Mouse (Mus musculus) intestine, embryonic 14.5 days (tissue): ENCODE data around the gene Cds1. TPM values are rescaled to one million over a fixed set of nuclear protein-coding genes. Genes with fewer than 3 reads are reported as not detected.

Experiments
- ATAC-seq: fragments of 200-750 bp; cut with Nextera tagmentation; replicated peaks from 2 replicates; pipeline ENCODE4 v1.8.0; 2017; ENCODE audit warnings: low read depth, moderate number of reproducible peaks, moderate TSS enrichment, moderate library complexity; ENCODE audit not compliant: low FRiP score, low TSS enrichment
- DNase-seq: peaks from one replicate; pipeline ENCODE4 v3.0.0-alpha.2; 2018; ENCODE audit warnings: low spot score
- H3K27ac ChIP-seq: fragments of 300-500 bp; sonication (generic); 2 replicates; pipeline ENCODE4 v1.5.1; 2014; ENCODE audit warnings: low read depth, mild to moderate bottlenecking, control low read depth
- H3K27me3 ChIP-seq: fragments of 300-500 bp; sonication (generic); replicated peaks from 2 replicates; pipeline ENCODE4 v1.6.1; 2014; ENCODE audit warnings: low read length, control low read depth; ENCODE audit not compliant: control insufficient read depth, insufficient read depth
- H3K36me3 ChIP-seq: fragments of 300-500 bp; sonication (generic); 2 replicates; pipeline ENCODE4 v1.6.1; 2014; ENCODE audit warnings: low read length, control low read depth; ENCODE audit not compliant: control insufficient read depth, insufficient read depth
- H3K4me1 ChIP-seq: fragments of 300-500 bp; sonication (generic); replicated peaks from 2 replicates; pipeline ENCODE4 v1.6.1; 2014; ENCODE audit warnings: low read length, control low read depth, mixed read lengths; ENCODE audit not compliant: control insufficient read depth, insufficient read depth
- H3K4me2 ChIP-seq: fragments of 300-500 bp; sonication (generic); 2 replicates; pipeline ENCODE4 v1.6.1; 2014; ENCODE audit warnings: low read length
- H3K4me3 ChIP-seq: fragments of 300-500 bp; sonication (generic); 2 replicates; pipeline ENCODE4 v1.5.1; 2014; ENCODE audit warnings: low read depth, low read length, control low read depth, mixed read lengths
- H3K9ac ChIP-seq: fragments of 300-500 bp; sonication (generic); 2 replicates; pipeline ENCODE4 v1.6.1; 2014; ENCODE audit warnings: mild to moderate bottlenecking, low read length
- H3K9me3 ChIP-seq: fragments of 300-500 bp; sonication (generic); 2 replicates; pipeline ENCODE4 v1.6.1; 2016; ENCODE audit warnings: low read length, control low read depth; ENCODE audit not compliant: control insufficient read depth
- WGBS: fragments of 180-500 bp; shearing (Covaris S2); extraction: QIAGEN DNeasy Blood & Tissue Kit; methylation state at CpG from one replicate; pipeline ENCODE4 v1.1.7; 2014; 5-methylcytosine and 5-hydroxymethylcytosine counted together
- polyA plus RNA-seq: library from polyadenylated mRNA; unstranded; fragments of >200 nt; fragmentation: Nextera tagmentation; extraction: Ambion mirVana; gene quantifications from 2 replicates; pipeline ENCODE4 v1.2.1, GENCODE M21; 2014

Gene Cds1
- polyA plus RNA-seq, 1 experiment from 2014 or later = 6.1 TPM

DNA sequence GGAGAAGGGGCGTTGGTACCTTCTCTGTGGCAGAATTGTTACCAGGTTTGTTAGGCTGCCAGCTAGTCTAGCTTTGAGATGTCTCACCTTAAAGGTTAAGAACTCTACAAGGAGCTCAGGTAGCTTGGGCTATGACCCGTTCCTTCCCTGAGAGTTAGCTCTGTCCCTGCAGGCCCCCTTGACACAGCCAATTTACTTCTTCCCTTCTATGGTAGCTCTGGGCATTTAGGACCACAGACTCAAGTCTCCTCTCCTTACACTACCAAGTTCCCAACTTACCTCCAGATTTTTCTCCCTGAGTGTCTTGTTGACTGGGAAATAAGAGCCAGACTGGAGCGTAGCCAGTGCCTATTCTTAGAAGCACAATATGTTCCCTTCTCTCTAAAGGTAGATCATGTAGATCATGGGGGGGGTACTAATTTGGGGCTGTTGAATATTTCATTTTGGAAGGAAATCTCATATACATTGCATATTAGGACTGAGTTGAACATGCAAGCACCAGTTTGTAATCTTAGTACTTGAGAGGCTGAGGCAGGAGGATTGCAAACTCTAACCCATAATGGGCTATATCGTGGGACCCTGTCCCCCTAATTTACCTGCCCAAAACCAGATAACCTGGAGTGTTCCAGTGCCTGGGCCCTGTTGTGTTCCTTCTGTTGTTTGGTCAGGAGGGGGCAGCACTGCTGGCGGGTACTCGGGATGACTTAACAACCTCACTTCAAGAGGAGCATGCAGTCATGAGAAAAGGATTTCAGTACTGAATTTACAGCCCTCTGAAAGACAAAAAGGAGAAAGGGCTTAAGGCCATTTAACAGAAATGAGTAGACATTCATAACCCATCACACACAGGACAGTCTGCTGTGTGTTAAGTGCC is 46.6 kb downstream of the Cds1 start:
- Histone ChIP-seq H3K9ac (no peak overlapping the region), H3K9me3 (no peaks in the 10 kb centered on the region), H3K27ac (no peak overlapping the region), H3K4me1 (no peaks in the 10 kb centered on the region), H3K4me3 (no peak overlapping the region), H3K27me3 (no peaks in the 10 kb centered on the region), H3K36me3 (no peaks in the 10 kb centered on the region), H3K4me2 (no peak overlapping the region)
- no peak for DNase-seq
- 89% methylated on average over 6 of the region's 6 CpGs for WGBS
- ATAC-seq = no peak

DNA sequence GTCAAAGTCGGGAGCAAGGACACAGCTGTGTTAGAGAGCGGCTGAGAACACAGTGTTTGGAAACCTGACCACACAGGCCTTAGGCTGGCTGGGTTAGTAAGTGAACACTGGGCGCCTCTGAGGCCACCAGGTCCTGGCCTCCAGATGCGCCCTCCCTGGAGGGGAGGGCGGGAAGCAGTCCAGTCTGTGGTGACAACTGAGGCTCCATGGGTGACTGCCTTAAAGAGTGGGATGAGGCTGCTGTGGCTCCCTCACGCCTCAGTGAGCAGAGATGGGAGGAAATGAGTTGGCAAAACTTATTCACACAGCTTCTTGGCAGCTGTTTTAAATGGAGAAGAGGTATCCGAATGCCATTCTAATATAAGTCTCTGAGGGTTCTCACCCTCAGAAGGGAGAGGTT is 51.9 kb downstream of the Cds1 start:
- no peak overlapping the region for H3K9ac ChIP-seq
- no peak overlapping the region for H3K4me3 ChIP-seq
- WGBS = 80% methylated on average over 7 of the region's 7 CpGs
- H3K9me3 ChIP-seq = no peaks in the 10 kb centered on the region
- ATAC-seq (no peak), DNase-seq (no peak)
- peaks cover 3% of the 10 kb centered on the region; the same call in 1 of the 2 replicates for H3K4me1 ChIP-seq
- no peaks in the 10 kb centered on the region for H3K27me3 ChIP-seq
- H3K4me2 ChIP-seq = no peak overlapping the region
- no peak overlapping the region for H3K27ac ChIP-seq
- H3K36me3 ChIP-seq = no peaks in the 10 kb centered on the region

DNA sequence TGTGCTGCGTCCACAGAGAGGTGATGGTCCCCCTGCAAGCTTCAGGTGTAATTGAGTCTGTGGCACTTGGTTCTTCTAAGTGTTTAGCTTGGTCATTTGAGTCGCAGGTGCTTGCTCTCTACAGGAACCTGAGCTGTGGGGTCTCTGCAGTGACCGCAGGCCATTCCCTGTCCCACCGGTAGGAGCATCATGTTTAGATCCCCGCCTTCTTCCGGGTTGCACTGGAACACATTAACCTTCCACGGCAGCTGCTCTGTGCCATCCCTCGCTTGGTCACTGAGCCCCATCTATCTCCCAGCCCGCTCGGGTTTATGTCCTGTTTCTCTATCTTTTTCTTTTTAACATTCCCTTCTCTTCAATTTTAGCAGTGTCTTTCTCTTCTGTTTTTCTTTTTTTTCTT is 54.3 kb downstream of the Cds1 start:
- Histone ChIP-seq H3K27me3 (no peaks in the 10 kb centered on the region), H3K4me1 (peaks cover 3% of the 10 kb centered on the region; the same call in 1 of the 2 replicates), H3K27ac (no peak overlapping the region), H3K4me3 (no peak overlapping the region), H3K36me3 (no peaks in the 10 kb centered on the region), H3K9me3 (no peaks in the 10 kb centered on the region), H3K9ac (no peak overlapping the region), H3K4me2 (no peak overlapping the region)
- ATAC-seq = no peak
- no peak for DNase-seq
- WGBS = 59% methylated on average over 10 of the region's 10 CpGs

DNA sequence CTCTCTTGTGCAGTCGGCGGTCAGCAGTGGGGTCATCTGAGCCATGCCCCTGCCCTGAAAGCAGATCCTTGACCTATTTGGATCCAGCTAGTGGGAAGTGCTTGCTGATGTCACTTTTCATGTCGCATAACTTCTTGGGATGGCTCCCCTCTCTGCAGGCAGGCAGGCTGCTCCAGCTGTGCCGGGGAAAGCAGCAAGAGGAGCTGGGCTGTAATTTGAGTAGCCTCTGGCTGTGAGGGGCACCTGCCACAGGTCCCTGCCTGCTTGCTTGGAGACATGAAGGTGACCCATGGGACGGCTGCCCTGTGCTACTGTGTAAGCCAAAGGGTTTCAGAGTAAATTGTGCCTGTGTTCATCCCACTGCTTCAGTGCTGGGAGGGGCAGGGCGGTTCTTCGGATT is 54.9 kb downstream of the Cds1 start:
- H3K9ac ChIP-seq = no peak overlapping the region
- no peak for ATAC-seq
- DNase-seq = no peak
- no peak overlapping the region for H3K4me3 ChIP-seq
- no peaks in the 10 kb centered on the region for H3K9me3 ChIP-seq
- no peaks in the 10 kb centered on the region for H3K36me3 ChIP-seq
- H3K27me3 ChIP-seq = no peaks in the 10 kb centered on the region
- H3K4me1 ChIP-seq = peaks cover 3% of the 10 kb centered on the region; the same call in 1 of the 2 replicates
- no peak overlapping the region for H3K27ac ChIP-seq
- H3K4me2 ChIP-seq = no peak overlapping the region
- WGBS = 28% methylated on average over 7 of the region's 7 CpGs

DNA sequence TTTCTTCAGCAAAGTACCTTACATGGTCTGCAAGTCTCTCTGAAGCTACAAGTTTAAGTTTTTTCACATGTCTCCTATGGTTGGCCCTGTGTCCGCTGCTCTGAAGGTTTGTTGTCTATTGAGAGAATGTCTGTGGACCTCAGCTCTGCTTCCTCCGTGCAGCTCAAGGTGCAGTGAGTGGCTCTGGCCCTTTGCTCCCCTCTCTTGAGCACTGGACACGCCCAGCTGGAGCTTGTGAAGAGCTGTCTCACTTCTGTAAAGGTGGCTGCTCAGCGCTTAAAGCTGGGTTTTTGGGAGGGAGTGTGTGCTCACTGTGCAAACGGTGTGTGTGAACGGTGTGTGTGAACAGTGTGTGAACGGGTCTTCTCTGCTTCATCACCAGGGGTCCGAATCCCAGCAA is 56.1 kb downstream of the Cds1 start:
- H3K36me3 ChIP-seq = no peaks in the 10 kb centered on the region
- H3K9me3 ChIP-seq = no peaks in the 10 kb centered on the region
- no peak overlapping the region for H3K9ac ChIP-seq
- DNase-seq (no peak), ATAC-seq (no peak)
- H3K4me2 ChIP-seq = no peak overlapping the region
- H3K27me3 ChIP-seq = no peaks in the 10 kb centered on the region
- 66% methylated on average over 8 of the region's 8 CpGs for WGBS
- H3K27ac ChIP-seq = no peak overlapping the region
- no peak overlapping the region for H3K4me3 ChIP-seq
- H3K4me1 ChIP-seq = peaks cover 3% of the 10 kb centered on the region; the same call in 1 of the 2 replicates

DNA sequence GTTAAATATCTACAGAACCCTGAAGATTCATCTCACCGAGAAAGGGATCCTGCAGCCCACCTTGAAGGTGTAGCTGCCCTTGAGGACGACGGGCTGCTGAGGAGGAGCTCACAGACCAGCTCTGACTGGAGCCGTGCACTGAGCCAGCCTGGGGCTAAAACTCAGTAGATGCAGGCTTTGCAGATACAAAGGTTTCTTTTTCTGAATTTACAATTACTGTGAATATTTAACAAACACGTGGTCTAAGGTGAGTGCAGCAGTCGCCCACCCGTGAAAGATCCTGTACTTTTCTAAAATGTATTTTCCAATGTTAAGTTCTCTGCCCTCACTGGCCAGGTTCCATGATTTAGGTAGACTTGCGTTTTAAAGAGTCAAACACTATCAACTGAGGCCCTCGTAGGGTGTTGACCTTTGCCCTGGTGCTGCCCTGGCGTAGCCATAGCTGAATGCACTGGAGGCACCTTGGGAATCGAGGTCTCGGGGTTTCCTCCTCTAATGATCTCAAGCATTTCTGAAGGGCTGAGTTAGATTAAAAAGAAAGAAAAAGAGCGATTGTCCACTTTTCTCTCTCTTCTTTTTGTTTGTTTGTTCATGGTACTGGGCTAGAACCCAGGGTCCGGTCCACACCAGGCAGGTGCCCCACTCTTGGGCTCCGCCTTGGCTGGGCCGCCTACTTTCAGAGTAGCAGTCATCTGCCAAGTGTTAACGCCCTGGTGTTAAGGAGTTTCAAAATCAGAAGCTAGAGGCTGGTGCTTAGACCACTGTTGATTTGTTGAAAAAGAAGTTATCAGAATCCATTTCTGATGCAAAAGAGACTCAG is 56.8 kb downstream of the Cds1 start:
- Histone ChIP-seq H3K27me3 (no peaks in the 10 kb centered on the region), H3K4me3 (no peak overlapping the region), H3K4me2 (no peak overlapping the region), H3K36me3 (no peaks in the 10 kb centered on the region), H3K4me1 (peaks cover 3% of the 10 kb centered on the region; the same call in 1 of the 2 replicates), H3K9me3 (no peaks in the 10 kb centered on the region), H3K9ac (no peak overlapping the region), H3K27ac (no peak overlapping the region)
- 69% methylated on average over 17 of the region's 17 CpGs for WGBS
- no peak for ATAC-seq
- no peak for DNase-seq

DNA sequence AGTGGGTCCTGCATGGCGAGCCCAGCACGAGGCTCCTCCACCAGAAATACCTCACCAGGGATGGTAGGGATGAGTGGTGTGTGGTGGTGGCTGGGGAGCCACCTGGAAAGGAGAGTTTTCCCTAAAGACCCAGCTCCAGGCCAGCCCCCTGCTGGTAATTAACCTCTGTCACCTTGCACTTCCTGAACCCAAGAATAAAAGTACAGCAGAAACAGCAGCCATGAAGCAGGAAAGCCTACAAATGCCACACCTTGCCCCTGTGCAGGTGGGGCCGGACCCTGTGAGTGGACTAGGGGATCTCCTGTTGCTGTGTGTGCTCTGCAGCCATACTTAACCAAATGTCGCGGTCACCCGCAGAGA is 57.4 kb downstream of the Cds1 start:
- no peak for ATAC-seq
- WGBS = 56% methylated on average over 6 of the region's 6 CpGs

DNA sequence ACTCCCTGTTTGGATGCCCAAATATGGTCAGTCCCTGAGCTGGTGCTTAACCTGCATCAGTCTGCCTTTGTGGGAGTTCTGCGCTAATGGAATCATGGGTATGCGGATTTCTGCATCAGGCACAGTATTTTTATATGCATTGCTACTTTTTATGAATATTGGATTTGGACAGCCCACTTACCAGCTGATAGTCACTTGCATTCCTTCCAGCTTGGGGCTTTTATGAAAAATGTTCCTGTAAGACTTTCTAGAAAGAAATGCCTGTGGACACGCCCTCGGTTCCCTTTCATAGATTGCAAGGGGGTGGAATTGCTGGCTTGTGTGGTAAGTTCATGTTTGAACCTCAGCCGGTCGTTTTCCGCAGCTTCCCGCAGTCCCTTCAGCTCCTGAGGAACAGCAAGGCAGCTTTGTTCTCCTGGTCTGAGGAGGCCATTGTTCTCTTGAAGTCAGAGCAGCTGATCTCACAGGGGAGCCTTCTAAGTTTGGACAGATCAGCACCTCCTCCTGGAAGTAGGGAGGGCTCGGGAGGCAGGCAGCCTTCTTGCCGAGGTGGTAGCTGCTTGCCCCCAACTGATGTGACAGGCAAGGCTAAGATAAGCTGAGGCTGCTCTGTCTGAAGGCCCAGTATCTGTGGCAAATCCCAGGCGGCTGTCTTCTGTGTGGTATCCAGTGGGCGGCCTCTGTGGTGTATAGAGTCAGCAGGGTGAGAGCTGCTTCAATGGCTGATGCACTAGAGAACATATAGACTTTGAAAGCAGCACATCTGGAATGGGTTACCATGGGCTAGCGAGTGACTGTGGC is 60.4 kb downstream of the Cds1 start:
- H3K4me1 ChIP-seq = peaks cover 3% of the 10 kb centered on the region; the same call in 1 of the 2 replicates
- H3K9me3 ChIP-seq = no peaks in the 10 kb centered on the region
- H3K36me3 ChIP-seq = no peaks in the 10 kb centered on the region
- WGBS = 41% methylated on average over 13 of the region's 13 CpGs
- no peak for ATAC-seq
- H3K4me2 ChIP-seq = no peak overlapping the region
- H3K4me3 ChIP-seq = no peak overlapping the region
- no peak for DNase-seq
- H3K27ac ChIP-seq = no peak overlapping the region
- no peak overlapping the region for H3K9ac ChIP-seq
- H3K27me3 ChIP-seq = no peaks in the 10 kb centered on the region

More for the DNA sequence above, 57.4 kb downstream of the Cds1 start:
- no peak for DNase-seq
- Histone ChIP-seq H3K9ac (no peak overlapping the region), H3K36me3 (no peaks in the 10 kb centered on the region), H3K4me3 (no peak overlapping the region), H3K27ac (no peak overlapping the region), H3K9me3 (no peaks in the 10 kb centered on the region), H3K27me3 (no peaks in the 10 kb centered on the region), H3K4me1 (peaks cover 3% of the 10 kb centered on the region; the same call in 1 of the 2 replicates), H3K4me2 (no peak overlapping the region)
